Mouse (Mus musculus): ENCODE data around the gene Trpc2.

DNA sequence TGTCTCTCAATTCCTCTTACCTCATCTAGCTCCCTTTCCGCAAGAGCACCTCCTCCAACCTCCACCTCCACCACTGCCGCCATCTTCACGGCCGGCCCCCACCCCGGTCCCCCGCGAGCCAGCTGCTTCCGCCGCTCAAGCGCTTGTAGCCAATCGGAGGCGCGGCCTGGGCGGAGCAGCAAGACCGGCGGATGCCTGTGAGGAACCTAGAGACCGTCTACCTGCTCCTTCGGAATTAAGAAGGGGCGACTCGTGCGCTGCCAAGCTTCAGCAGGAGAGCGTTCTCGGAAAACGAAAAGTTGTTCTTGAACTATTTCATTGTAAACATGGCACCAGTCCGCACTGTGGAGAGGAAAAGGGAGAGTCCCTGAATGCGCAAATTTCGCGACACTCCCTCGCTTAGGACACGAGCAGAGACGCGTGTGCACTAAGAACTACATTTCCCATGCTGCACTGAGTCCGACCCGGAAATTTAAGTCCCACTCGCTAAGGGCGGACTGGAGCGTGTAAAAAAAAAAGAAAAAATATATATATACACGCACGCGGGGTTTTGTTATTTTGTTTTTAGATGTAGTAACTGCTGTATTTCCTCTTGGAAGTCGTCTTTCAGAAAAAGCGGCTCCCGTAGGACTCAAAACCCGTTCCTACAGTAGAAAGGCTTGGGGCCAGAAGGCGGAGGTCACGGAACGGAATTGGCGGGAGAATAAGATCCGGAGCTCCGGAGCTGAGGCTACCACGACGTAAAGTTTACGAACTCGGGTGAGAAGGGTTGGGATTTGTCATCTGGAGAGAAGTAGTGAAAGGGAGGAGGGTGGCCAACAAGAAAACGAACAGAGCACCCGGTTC is 17.6 kb upstream of the Trpc2 start, which contains the start of the genes Rnf121, Xndc1 and Xntrpc:
- TF ChIP-seq CTCF (IDR thresholded peaks at IDR 0.05; ENCODE audit: low read depth) (no peak), EP300 (IDR thresholded peaks at IDR 0.05; ENCODE audit: low read depth) (no peak)
